ENCODE assay signal across 32 mouse cellular contexts in genomic region chr17:37026425-37026824, GRCm38 (mm10). TPM values are rescaled to one million over a fixed set of nuclear protein-coding genes. Genes with fewer than 3 reads are reported as not detected.
DNase-seq lines count a peak whose midpoint lies in the region; TF ChIP-seq lines count a peak whose summit lies in the region.
"Had no signal": no experiment of that assay in that cellular context is flagged by ENCODE, and none has a peak within 500 bp of the region (broad histone marks: within the 10 kb centered on the region; RNA-seq: fewer than 3 reads in every experiment).

No protein-coding gene starts in this region.

- no peaks in the 10 kb centered on the region for H3K36me3 ChIP-seq in ES-Bruce4 (ENCODE audit: control insufficient read depth, insufficient read depth, low read length, poor library complexity, severe bottlenecking)
- no peaks in the 10 kb centered on the region for H3K36me3 ChIP-seq in embryonic facial prominence, embryonic 10.5 days (replicated peaks)
- H3K36me3 ChIP-seq: heart, embryonic 12.5 days; heart, embryonic 15.5 days; hindbrain, embryonic 10.5 days; hindbrain, embryonic 13.5 days; intestine, embryonic 15.5 days had no signal

- no peaks in the 10 kb centered on the region for H3K9me3 ChIP-seq in ES-Bruce4 (replicated peaks; ENCODE audit: control insufficient read depth, insufficient read depth, low read length, poor library complexity, severe bottlenecking)
- H3K9me3 ChIP-seq in embryonic facial prominence, embryonic 10.5 days = no peaks in the 10 kb centered on the region
- H3K9me3 ChIP-seq: heart, embryonic 12.5 days; heart, embryonic 15.5 days; hindbrain, embryonic 10.5 days; hindbrain, embryonic 13.5 days; intestine, embryonic 15.5 days had no signal

- H3K27ac ChIP-seq in ES-Bruce4 (ENCODE audit: insufficient read depth, low read length) = peak overlapping the region; percentile 100
- H3K27ac ChIP-seq in embryonic facial prominence, embryonic 10.5 days (replicated peaks) = peak overlapping the region; percentile 0; the same call in 1 of the 2 replicates
- H3K27ac ChIP-seq: gastrocnemius, adult 2 months; heart, embryonic 15.5 days; hindbrain, embryonic 10.5 days; hindbrain, embryonic 13.5 days; intestine, embryonic 15.5 days had no signal

- peak; percentile 96 for TF ChIP-seq EP300 in ES-Bruce4 (IDR thresholded peaks at IDR 0.05; ENCODE audit: insufficient read depth, low read depth, low read length)

- H3K4me1 ChIP-seq in ES-Bruce4 (ENCODE audit: control insufficient read depth, insufficient read depth, low read length) = peaks cover 11% of the 10 kb centered on the region
- peaks cover 17% of the 10 kb centered on the region; the same call in 1 of the 2 replicates for H3K4me1 ChIP-seq in embryonic facial prominence, embryonic 10.5 days
- H3K4me1 ChIP-seq: intestine, embryonic 15.5 days had no signal

- TF ChIP-seq CTCF in ES-Bruce4 (IDR thresholded peaks at IDR 0.05; ENCODE audit: low read depth, low read length) = no peak

- no peak for TF ChIP-seq POLR2A in ES-Bruce4 (IDR thresholded peaks at IDR 0.05; ENCODE audit: insufficient read depth, low read length)

- no peak overlapping the region for H3K9ac ChIP-seq in ES-Bruce4 (ENCODE audit: low read depth, poor library complexity, severe bottlenecking)
- H3K9ac ChIP-seq: heart, embryonic 12.5 days; heart, embryonic 15.5 days; hindbrain, embryonic 13.5 days; intestine, embryonic 15.5 days had no signal

- peak; percentile 17 for DNase-seq in retina, postnatal 1 day
- DNase-seq in retina, embryonic 14.5 days (ENCODE audit: low spot score) = no peak
- no peak for DNase-seq in embryonic facial prominence, embryonic 10.5 days (ENCODE audit: low spot score)
- no peak for DNase-seq in adrenal gland, adult (ENCODE audit: inconsistent age in 2 of 2, low spot score in 1 of 2)
- no peak for DNase-seq in frontal cortex, postnatal 25 days (ENCODE audit: low spot score in 2 of 2)
- DNase-seq: adrenal gland, adult 8-10 months; adrenal gland, postnatal 25 days; B cell, adult 2 months; cerebellum, adult 11-12 months; cerebellum, adult 8-10 months; cerebellum, postnatal 10 days; cerebellum, postnatal 36 days; embryo, embryonic 11 days; gastrocnemius, adult 2 months; gastrocnemius, postnatal 14 days; heart, adult 18-20 months; heart, postnatal 10 days; heart, postnatal 36 days; kidney, adult 11 months had no signal

- H3K27me3 ChIP-seq in ES-Bruce4 (ENCODE audit: control insufficient read depth, insufficient read depth, low read length, poor library complexity, severe bottlenecking) = no peaks in the 10 kb centered on the region
- H3K27me3 ChIP-seq in embryonic facial prominence, embryonic 10.5 days (replicated peaks; ENCODE audit: low read depth, poor library complexity, severe bottlenecking) = no peaks in the 10 kb centered on the region
- H3K27me3 ChIP-seq: CH12.LX; heart, embryonic 12.5 days; heart, embryonic 15.5 days; hindbrain, embryonic 13.5 days; intestine, embryonic 15.5 days had no signal

- no peak overlapping the region for H3K4me3 ChIP-seq in ES-Bruce4 (ENCODE audit: low read depth, low read length)
- no peak overlapping the region for H3K4me3 ChIP-seq in embryonic facial prominence, embryonic 10.5 days
- H3K4me3 ChIP-seq: gastrocnemius, adult 2 months; heart, embryonic 12.5 days; heart, embryonic 15.5 days; hindbrain, embryonic 10.5 days; hindbrain, embryonic 13.5 days; intestine, embryonic 15.5 days had no signal

- WGBS in embryonic facial prominence, embryonic 10.5 days = 83% methylated on average over 2 of the region's 2 CpGs

RNA-seq across cellular contexts. Expression of gene Mog, which starts 3.2 kb away (rescaled TPM):
- not detected in 2 replicates for polyA plus RNA-seq in ES-Bruce4 (2011; ENCODE audit: insufficient read depth, insufficient read length, low read depth, missing spikeins)
- 0.18 and 0.31 TPM in 2 replicates for polyA plus RNA-seq in embryonic facial prominence, embryonic 10.5 days (2016; fragmentation: Nextera tagmentation; extraction: Ambion mirVana)
- polyA plus RNA-seq: brain, embryonic 14.5 days; gonadal fat pad, adult 2 months; heart, embryonic 12.5 days; heart, embryonic 15.5 days had no signal

RNA-seq across cellular contexts. Expression of gene Gabbr1, which starts 19.3 kb away (rescaled TPM):
- 163 and 180 TPM in 2 replicates for polyA plus RNA-seq in ES-Bruce4 (2011; ENCODE audit: insufficient read depth, insufficient read length, low read depth, missing spikeins)
- 7.0 and 9.4 TPM in 2 replicates for polyA plus RNA-seq in embryonic facial prominence, embryonic 10.5 days (2016; fragmentation: Nextera tagmentation; extraction: Ambion mirVana)

RNA-seq across cellular contexts. Expression of gene Zfp57, which starts 25.5 kb away (rescaled TPM):
- polyA plus RNA-seq in ES-Bruce4 (2011; ENCODE audit: insufficient read depth, insufficient read length, low read depth, missing spikeins) = 223 and 254 TPM in 2 replicates
- polyA plus RNA-seq in embryonic facial prominence, embryonic 10.5 days (2016; fragmentation: Nextera tagmentation; extraction: Ambion mirVana) = 97.0 and 106 TPM in 2 replicates

RNA-seq across cellular contexts. Expression of gene H2-M5, which starts 37.1 kb away (rescaled TPM):
- 12.6 and 13.2 TPM in 2 replicates for polyA plus RNA-seq in ES-Bruce4 (2011; ENCODE audit: insufficient read depth, insufficient read length, low read depth, missing spikeins)
- 0.52 and 0.87 TPM in 2 replicates for polyA plus RNA-seq in embryonic facial prominence, embryonic 10.5 days (2016; fragmentation: Nextera tagmentation; extraction: Ambion mirVana)

RNA-seq across cellular contexts. Expression of gene 2410137M14Rik, which starts 45.4 kb away (rescaled TPM):
- polyA plus RNA-seq in ES-Bruce4 (2011; ENCODE audit: insufficient read depth, insufficient read length, low read depth, missing spikeins) = 2.9 and 4.7 TPM in 2 replicates
- not detected in 2 replicates for polyA plus RNA-seq in embryonic facial prominence, embryonic 10.5 days (2016; fragmentation: Nextera tagmentation; extraction: Ambion mirVana)
- polyA plus RNA-seq: embryonic facial prominence, embryonic 11.5 days; embryonic facial prominence, embryonic 14.5 days; forebrain, embryonic 11.5 days; forebrain, embryonic 14.5 days; gonadal fat pad, adult 2 months; heart, embryonic 15.5 days; hindbrain, embryonic 10.5 days; hindbrain, embryonic 13.5 days; intestine, embryonic 15.5 days had no signal

Comparison
In these comparisons a context has a peak if more than half of its experiments do, and no peak if none do; other contexts are left out.
1. RNA of gene Gabbr1, which starts 19.3 kb away (polyA plus RNA-seq): 163 to 180 TPM in ES-Bruce4; 7.0 to 9.4 TPM in embryonic facial prominence, embryonic 10.5 days; every median in the first group is over 10 times any median in the second.